Mouse (Mus musculus) olfactory bulb, adult 2 months (tissue): Measurements from ENCODE around the gene D6Wsu163e.

Experiments used
- CTCF ChIP-seq: fragments of 200-500 bp; IDR thresholded peaks from 2 replicates; pipeline ENCODE4 v1.5.1; 2012; ENCODE audit warnings: low read depth, mild to moderate bottlenecking, low read length, moderate library complexity; ENCODE audit not compliant: insufficient read depth
- POLR2A ChIP-seq: fragments of 200-500 bp; IDR thresholded peaks from 2 replicates; pipeline ENCODE4 v1.6.1; 2012; ENCODE audit warnings: mild to moderate bottlenecking, low read depth, low read length, moderate library complexity; ENCODE audit not compliant: insufficient read depth

GRCm38 (mm10) chr6:126948336-126948735 is 8.6 kb downstream of the D6Wsu163e start:
- TF ChIP-seq CTCF: no peak
- no peak for TF ChIP-seq POLR2A
